Mouse (Mus musculus) ovary, postnatal 36 days (tissue): ENCODE data around the gene Grin2d.

Source experiments
- DNase-seq: peaks from one replicate; pipeline ENCODE4 v3.0.0; 2022; ENCODE audit warnings: low spot score, mixed read lengths

The Grin2d gene

DNA sequence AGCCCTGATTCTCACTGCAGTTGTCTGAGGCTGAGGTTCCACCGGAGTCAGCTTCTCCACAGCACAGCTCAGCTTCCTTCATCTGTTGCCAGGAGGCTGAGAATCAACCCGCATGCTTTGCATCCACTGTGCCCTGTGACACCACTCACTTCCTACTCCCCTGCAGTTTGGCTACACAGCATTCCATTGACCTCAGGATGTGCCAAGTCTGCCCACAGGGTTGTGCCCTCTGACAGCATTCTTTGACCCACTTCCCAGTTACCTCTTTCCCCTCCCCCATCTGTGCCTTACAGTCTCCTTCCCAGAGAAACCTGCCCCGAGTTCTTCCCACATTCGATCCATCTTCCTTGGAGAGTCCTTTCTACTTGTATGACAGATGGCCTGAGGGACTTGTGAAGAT lies 95.9 kb downstream of the Grin2d start:
- DNase-seq = no peak
